Mouse (Mus musculus) heart, embryonic 11.5 days (tissue): ENCODE data around the gene Zfp598. TPM values are rescaled to one million over a fixed set of nuclear protein-coding genes. Genes with fewer than 3 reads are reported as not detected.

Source experiments
- ATAC-seq: fragments of 200-750 bp; cut with Nextera tagmentation; replicated peaks from 2 replicates; pipeline ENCODE4 v1.8.0; 2017; ENCODE audit warnings: moderate library complexity; ENCODE audit not compliant: insufficient number of reproducible peaks, low FRiP score, low TSS enrichment
- H3K27ac ChIP-seq: fragments of 300-500 bp; sonication (generic); 2 replicates; pipeline ENCODE4 v1.5.1; 2014; ENCODE audit warnings: mild to moderate bottlenecking, low read depth, low read length
- H3K27me3 ChIP-seq: fragments of 300-500 bp; sonication (generic); 2 replicates; pipeline ENCODE4 v1.6.1; 2014; ENCODE audit warnings: mild to moderate bottlenecking, low read length, mixed read lengths; ENCODE audit not compliant: control insufficient read depth, insufficient read depth
- H3K36me3 ChIP-seq: fragments of 300-500 bp; sonication (generic); 2 replicates; pipeline ENCODE4 v1.6.1; 2014; ENCODE audit warnings: mild to moderate bottlenecking, low read length, moderate library complexity, mixed read lengths; ENCODE audit not compliant: control insufficient read depth, insufficient read depth
- H3K4me1 ChIP-seq: fragments of 300-500 bp; sonication (generic); 2 replicates; pipeline ENCODE4 v1.6.1; 2014; ENCODE audit warnings: low read length; ENCODE audit not compliant: control insufficient read depth, insufficient read depth
- H3K4me2 ChIP-seq: fragments of 300-500 bp; sonication (generic); 2 replicates; pipeline ENCODE4 v1.6.1; 2014; ENCODE audit warnings: mild to moderate bottlenecking, moderate library complexity
- H3K4me3 ChIP-seq: fragments of 300-500 bp; sonication (generic); 2 replicates; pipeline ENCODE4 v1.5.1; 2014; ENCODE audit warnings: low read depth, low read length
- H3K9ac ChIP-seq: fragments of 300-500 bp; sonication (generic); 2 replicates; pipeline ENCODE4 v1.6.1; 2014; ENCODE audit warnings: mild to moderate bottlenecking, low read depth, low read length, moderate library complexity
- H3K9me3 ChIP-seq: fragments of 300-500 bp; sonication (generic); replicated peaks from 2 replicates; pipeline ENCODE4 v1.6.1; 2016; ENCODE audit warnings: low read length; ENCODE audit not compliant: control insufficient read depth
- WGBS: fragments of 180-500 bp; shearing (Covaris S2); extraction: QIAGEN DNeasy Blood & Tissue Kit; methylation state at CpG from one replicate; pipeline ENCODE4 v1.1.7; 2014; ENCODE audit not compliant: insufficient replicate concordance; 5-methylcytosine and 5-hydroxymethylcytosine counted together
- polyA plus RNA-seq: library from polyadenylated mRNA; unstranded; fragments of >200 nt; fragmentation: Nextera tagmentation; extraction: Ambion mirVana; gene quantifications from 2 replicates; pipeline ENCODE4 v1.2.1, GENCODE M21; 2014

The Zfp598 gene
- polyA plus RNA-seq, 1 experiment from 2014 or later, result 19.7 TPM

- 64% methylated on average over 2 of the region's 2 CpGs for WGBS
- Histone ChIP-seq H3K4me1 (peaks cover 14% of the 10 kb centered on the region), H3K27ac (no peak overlapping the region), H3K36me3 (peaks cover 31% of the 10 kb centered on the region), H3K27me3 (peaks cover 2% of the 10 kb centered on the region; the same call in 1 of the 2 replicates), H3K4me3 (no peak overlapping the region), H3K4me2 (no peak overlapping the region), H3K9ac (no peak overlapping the region), H3K9me3 (no peaks in the 10 kb centered on the region)
- no peak for ATAC-seq
Measured at GRCm38 (mm10) chr17:24699473-24699872, 30.0 kb downstream of the Zfp598 start.

GRCm38 (mm10) chr17:24701251-24701650 lies 31.8 kb downstream of the Zfp598 start:
- no peak overlapping the region for H3K9ac ChIP-seq
- WGBS, result 87% methylated on average over 9 of the region's 9 CpGs
- H3K4me1 ChIP-seq, result peaks cover 17% of the 10 kb centered on the region
- H3K36me3 ChIP-seq, result peaks cover 36% of the 10 kb centered on the region
- no peak for ATAC-seq
- H3K4me3 ChIP-seq, result no peak overlapping the region
- H3K4me2 ChIP-seq, result no peak overlapping the region
- H3K9me3 ChIP-seq, result no peaks in the 10 kb centered on the region
- H3K27ac ChIP-seq, result no peak overlapping the region
- peaks cover 2% of the 10 kb centered on the region; the same call in 1 of the 2 replicates for H3K27me3 ChIP-seq

- H3K4me2 ChIP-seq, result no peak overlapping the region
- H3K9ac ChIP-seq, result no peak overlapping the region
- H3K4me1 ChIP-seq, result peaks cover 9% of the 10 kb centered on the region
- H3K4me3 ChIP-seq, result no peak overlapping the region
- H3K36me3 ChIP-seq, result peaks cover 29% of the 10 kb centered on the region
- ATAC-seq, result no peak
- H3K9me3 ChIP-seq, result no peaks in the 10 kb centered on the region
- no peaks in the 10 kb centered on the region for H3K27me3 ChIP-seq
- WGBS, result 90% methylated on average over 3 of the region's 3 CpGs
- no peak overlapping the region for H3K27ac ChIP-seq
Measured at GRCm38 (mm10) chr17:24705821-24706220, 36.3 kb downstream of the Zfp598 start.

- Histone ChIP-seq H3K27ac (peak within 1 kb of the TSS; percentile 84), H3K27me3 (no peaks in the 10 kb centered on the region), H3K9me3 (no peaks in the 10 kb centered on the region), H3K4me1 (peaks cover 9% of the 10 kb centered on the region), H3K36me3 (peaks cover 17% of the 10 kb centered on the region), H3K4me2 (peak within 1 kb of the TSS; percentile 84), H3K9ac (peak within 1 kb of the TSS; percentile 86), H3K4me3 (peak within 1 kb of the TSS; percentile 81)
- peak; percentile 81 for ATAC-seq
- WGBS, result 3% methylated on average over 32 of the region's 32 CpGs
Measured at GRCm38 (mm10) chr17:24706982-24707800, 37.7 kb downstream of the Zfp598 start, which contains the start of gene Tbl3. Gene Tbl3, minus strand, starts transcription at chr17:24707660.

- Histone ChIP-seq H3K27ac (peak overlapping the region; percentile 84), H3K4me2 (peak overlapping the region; percentile 84), H3K36me3 (peaks cover 13% of the 10 kb centered on the region), H3K9me3 (no peaks in the 10 kb centered on the region), H3K27me3 (no peaks in the 10 kb centered on the region), H3K4me1 (peaks cover 9% of the 10 kb centered on the region), H3K4me3 (peak overlapping the region; percentile 81), H3K9ac (peak overlapping the region; percentile 86)
- ATAC-seq, result no peak
- 6% methylated on average over 24 of the region's 24 CpGs for WGBS
Measured at GRCm38 (mm10) chr17:24707801-24708425, 38.4 kb downstream of the Zfp598 start.

- H3K9me3 ChIP-seq, result no peaks in the 10 kb centered on the region
- H3K9ac ChIP-seq, result no peak overlapping the region
- H3K4me2 ChIP-seq, result peak overlapping the region; percentile 84
- peak overlapping the region; percentile 81; the same call in 1 of the 2 replicates for H3K4me3 ChIP-seq
- WGBS, result 32% methylated on average over 2 of the region's 2 CpGs
- H3K27me3 ChIP-seq, result no peaks in the 10 kb centered on the region
- no peak for ATAC-seq
- H3K27ac ChIP-seq, result no peak overlapping the region
- peaks cover 9% of the 10 kb centered on the region for H3K4me1 ChIP-seq
- peaks cover 11% of the 10 kb centered on the region for H3K36me3 ChIP-seq
Measured at GRCm38 (mm10) chr17:24708646-24709045, 39.2 kb downstream of the Zfp598 start.

- Histone ChIP-seq H3K4me3 (no peak overlapping the region), H3K4me1 (no peaks in the 10 kb centered on the region), H3K27ac (no peak overlapping the region), H3K27me3 (no peaks in the 10 kb centered on the region), H3K9ac (no peak overlapping the region), H3K4me2 (no peak overlapping the region), H3K36me3 (peaks cover 5% of the 10 kb centered on the region; the same call in 1 of the 2 replicates), H3K9me3 (no peaks in the 10 kb centered on the region)
- WGBS, result 82% methylated on average over 6 of the region's 6 CpGs
- ATAC-seq, result no peak
Measured at GRCm38 (mm10) chr17:24715556-24715955, 46.1 kb downstream of the Zfp598 start.

- WGBS, result 90% methylated on average over 15 of the region's 15 CpGs
- Histone ChIP-seq H3K4me3 (no peak overlapping the region), H3K9ac (no peak overlapping the region), H3K27ac (no peak overlapping the region), H3K9me3 (no peaks in the 10 kb centered on the region), H3K4me1 (peaks cover under 1% of the 10 kb centered on the region), H3K36me3 (peaks cover 6% of the 10 kb centered on the region), H3K27me3 (no peaks in the 10 kb centered on the region), H3K4me2 (no peak overlapping the region)
- ATAC-seq, result no peak
Measured at GRCm38 (mm10) chr17:24716166-24716682, 46.7 kb downstream of the Zfp598 start.
